Mouse (Mus musculus): Measurements from ENCODE around the gene Plcg2. TPM values are rescaled to one million over a fixed set of nuclear protein-coding genes. Genes with fewer than 3 reads are reported as not detected.

The Plcg2 gene
- polyA plus RNA-seq, 1 experiment from 2014 or later: 3.8 TPM

- Histone ChIP-seq H3K27me3 (replicated peaks; ENCODE audit: control insufficient read depth, insufficient read depth, low read length) (no peaks in the 10 kb centered on the region), H3K27ac (replicated peaks; ENCODE audit: low read depth, low read length) (no peak overlapping the region), H3K9me3 (ENCODE audit: control insufficient read depth, low read length) (no peaks in the 10 kb centered on the region), H3K4me2 (ENCODE audit: low read depth, low read length) (no peak overlapping the region), H3K4me1 (ENCODE audit: control insufficient read depth, insufficient read depth, low read length) (no peaks in the 10 kb centered on the region), H3K9ac (ENCODE audit: low read depth, low read length) (no peak overlapping the region; the same call in 1 of the 2 replicates), H3K4me3 (ENCODE audit: low read depth, low read length) (no peak overlapping the region), H3K36me3 (ENCODE audit: control insufficient read depth, insufficient read depth, low read length) (no peaks in the 10 kb centered on the region)
- WGBS: 86% methylated on average over 14 of the region's 14 CpGs
- DNase-seq (ENCODE audit: low spot score) (no peak), ATAC-seq (ENCODE audit: low read depth) (no peak)
These were observed 106.6 kb downstream of the Plcg2 start for GRCm38 (mm10) chr8:117604671-117605070.

DNA sequence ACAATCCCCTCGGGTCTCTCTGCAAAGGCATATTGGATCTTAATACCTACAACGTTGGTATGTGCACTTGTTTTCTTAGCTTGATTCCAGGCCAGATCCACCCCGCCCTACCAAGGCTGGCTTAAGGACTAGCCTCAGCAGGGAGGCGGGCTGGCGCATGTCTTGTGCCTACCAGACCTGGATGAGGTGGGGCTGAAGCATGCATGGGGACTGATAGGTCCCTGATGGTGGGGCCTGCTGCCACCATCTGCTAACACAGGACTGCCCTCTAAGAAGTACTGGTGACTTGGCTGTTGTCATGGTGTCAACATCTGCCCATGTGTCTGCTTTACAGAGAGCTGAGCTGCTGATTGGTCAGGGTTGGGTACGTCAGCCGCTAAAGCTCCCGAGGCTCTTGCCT, 107.1 kb downstream of the Plcg2 start:
- no peaks in the 10 kb centered on the region for H3K4me1 ChIP-seq (ENCODE audit: control insufficient read depth, insufficient read depth, low read length)
- 87% methylated on average over 8 of the region's 8 CpGs for WGBS
- no peak overlapping the region for H3K27ac ChIP-seq (replicated peaks; ENCODE audit: low read depth, low read length)
- no peak overlapping the region for H3K4me2 ChIP-seq (ENCODE audit: low read depth, low read length)
- H3K4me3 ChIP-seq (ENCODE audit: low read depth, low read length): no peak overlapping the region
- H3K9ac ChIP-seq (ENCODE audit: low read depth, low read length): no peak overlapping the region
- H3K27me3 ChIP-seq (replicated peaks; ENCODE audit: control insufficient read depth, insufficient read depth, low read length): no peaks in the 10 kb centered on the region
- H3K9me3 ChIP-seq (ENCODE audit: control insufficient read depth, low read length): no peaks in the 10 kb centered on the region
- no peaks in the 10 kb centered on the region for H3K36me3 ChIP-seq (ENCODE audit: control insufficient read depth, insufficient read depth, low read length)
- ATAC-seq (ENCODE audit: low read depth): no peak
- DNase-seq (ENCODE audit: low spot score): no peak

DNA sequence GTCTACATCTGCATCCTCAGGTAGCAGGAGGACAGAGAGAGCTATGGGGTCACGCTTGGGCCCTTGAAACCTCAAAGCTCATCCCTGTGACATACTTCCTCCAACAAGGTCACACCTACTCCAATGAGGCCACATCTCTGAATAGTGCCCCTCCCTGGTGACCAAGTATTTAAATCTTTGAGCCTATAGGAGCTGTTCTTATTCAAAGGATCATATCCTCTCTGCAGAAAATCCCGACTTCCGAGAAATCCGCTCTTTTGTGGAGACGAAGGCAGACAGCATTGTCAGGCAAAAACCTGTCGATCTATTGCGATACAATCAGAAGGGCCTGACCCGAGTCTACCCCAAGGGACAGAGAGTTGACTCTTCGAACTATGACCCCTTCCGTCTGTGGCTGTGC, 112.4 kb downstream of the Plcg2 start:
- no peaks in the 10 kb centered on the region for H3K27me3 ChIP-seq (replicated peaks; ENCODE audit: control insufficient read depth, insufficient read depth, low read length)
- H3K4me2 ChIP-seq (ENCODE audit: low read depth, low read length): no peak overlapping the region
- no peaks in the 10 kb centered on the region for H3K36me3 ChIP-seq (ENCODE audit: control insufficient read depth, insufficient read depth, low read length)
- no peaks in the 10 kb centered on the region for H3K9me3 ChIP-seq (ENCODE audit: control insufficient read depth, low read length)
- 90% methylated on average over 10 of the region's 10 CpGs for WGBS
- no peak for ATAC-seq (ENCODE audit: low read depth)
- H3K4me3 ChIP-seq (ENCODE audit: low read depth, low read length): no peak overlapping the region
- H3K4me1 ChIP-seq (ENCODE audit: control insufficient read depth, insufficient read depth, low read length): no peaks in the 10 kb centered on the region
- no peak for DNase-seq (ENCODE audit: low spot score)
- H3K27ac ChIP-seq (replicated peaks; ENCODE audit: low read depth, low read length): no peak overlapping the region
- H3K9ac ChIP-seq (ENCODE audit: low read depth, low read length): no peak overlapping the region

GRCm38 (mm10) chr8:117612861-117613260, 114.8 kb downstream of the Plcg2 start:
- no peaks in the 10 kb centered on the region for H3K4me1 ChIP-seq (ENCODE audit: control insufficient read depth, insufficient read depth, low read length)
- 82% methylated on average over 12 of the region's 12 CpGs for WGBS

DNA sequence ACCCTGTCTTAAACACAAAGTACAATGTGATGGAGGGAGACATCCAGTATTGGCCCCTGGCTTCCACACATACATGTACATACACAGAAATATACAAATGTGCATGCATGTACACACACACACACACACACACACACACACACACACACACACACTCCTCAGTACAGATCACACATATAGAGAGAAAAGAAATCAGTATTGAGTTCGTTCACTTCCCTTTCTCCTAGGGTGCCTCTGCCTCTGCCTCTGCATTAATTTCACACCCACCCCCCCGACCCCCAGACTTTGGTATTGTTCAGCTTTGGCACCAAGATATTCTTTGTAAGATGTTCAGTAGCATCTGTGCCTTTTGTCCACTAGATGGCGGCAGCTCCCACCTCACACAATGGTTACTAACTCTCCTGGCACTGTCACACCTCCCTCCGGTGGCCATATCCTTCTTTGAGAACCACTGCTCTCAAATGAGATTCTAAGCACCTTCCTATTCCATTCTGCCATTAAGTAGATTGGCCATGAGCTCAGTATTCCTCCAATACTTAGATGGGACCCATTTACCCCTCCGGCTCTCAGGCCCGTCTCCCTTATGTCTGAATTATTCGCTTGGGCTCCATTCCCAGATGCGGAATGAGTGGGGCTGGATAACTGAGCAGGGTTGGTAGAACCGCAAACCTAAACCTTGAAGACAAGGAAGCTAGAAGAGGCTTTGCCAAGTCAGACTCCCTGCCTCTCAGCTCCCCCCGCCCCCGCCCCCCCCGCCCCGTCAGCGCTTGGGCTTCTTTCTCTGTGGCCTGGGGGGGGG, 128.1 kb downstream of the Plcg2 start:
- 68% methylated on average over 14 of the region's 14 CpGs for WGBS
- ATAC-seq (ENCODE audit: low read depth) (no peak), DNase-seq (ENCODE audit: low spot score) (peak; percentile 74)

More at GRCm38 (mm10) chr8:117612861-117613260, 114.8 kb downstream of the Plcg2 start:
- DNase-seq (ENCODE audit: low spot score): no peak
- no peaks in the 10 kb centered on the region for H3K36me3 ChIP-seq (ENCODE audit: control insufficient read depth, insufficient read depth, low read length)
- H3K27me3 ChIP-seq (replicated peaks; ENCODE audit: control insufficient read depth, insufficient read depth, low read length): no peaks in the 10 kb centered on the region
- H3K9ac ChIP-seq (ENCODE audit: low read depth, low read length): no peak overlapping the region
- no peak overlapping the region for H3K27ac ChIP-seq (replicated peaks; ENCODE audit: low read depth, low read length)
- H3K9me3 ChIP-seq (ENCODE audit: control insufficient read depth, low read length): no peaks in the 10 kb centered on the region
- H3K4me3 ChIP-seq (ENCODE audit: low read depth, low read length): no peak overlapping the region
- ATAC-seq (ENCODE audit: low read depth): no peak
- no peak overlapping the region for H3K4me2 ChIP-seq (ENCODE audit: low read depth, low read length)

GRCm38 (mm10) chr8:117627096-117627495, 129.0 kb downstream of the Plcg2 start:
- Histone ChIP-seq H3K27me3 (replicated peaks; ENCODE audit: control insufficient read depth, insufficient read depth, low read length) (no peaks in the 10 kb centered on the region), H3K4me1 (ENCODE audit: control insufficient read depth, insufficient read depth, low read length) (no peaks in the 10 kb centered on the region), H3K4me2 (ENCODE audit: low read depth, low read length) (no peak overlapping the region), H3K27ac (replicated peaks; ENCODE audit: low read depth, low read length) (no peak overlapping the region), H3K9ac (ENCODE audit: low read depth, low read length) (no peak overlapping the region), H3K9me3 (ENCODE audit: control insufficient read depth, low read length) (peaks cover 4% of the 10 kb centered on the region; the same call in 1 of the 2 replicates), H3K4me3 (ENCODE audit: low read depth, low read length) (no peak overlapping the region), H3K36me3 (ENCODE audit: control insufficient read depth, insufficient read depth, low read length) (no peaks in the 10 kb centered on the region)
- DNase-seq (ENCODE audit: low spot score) (no peak), ATAC-seq (ENCODE audit: low read depth) (no peak)
- WGBS: 70% methylated on average over 9 of the region's 9 CpGs

More for the DNA sequence above, 128.1 kb downstream of the Plcg2 start:
- no peaks in the 10 kb centered on the region for H3K27me3 ChIP-seq (replicated peaks; ENCODE audit: control insufficient read depth, insufficient read depth, low read length)
- no peaks in the 10 kb centered on the region for H3K4me1 ChIP-seq (ENCODE audit: control insufficient read depth, insufficient read depth, low read length)
- no peak overlapping the region for H3K4me2 ChIP-seq (ENCODE audit: low read depth, low read length)
- H3K9ac ChIP-seq (ENCODE audit: low read depth, low read length): no peak overlapping the region
- peaks cover 4% of the 10 kb centered on the region; the same call in 1 of the 2 replicates for H3K9me3 ChIP-seq (ENCODE audit: control insufficient read depth, low read length)
- no peak overlapping the region for H3K4me3 ChIP-seq (ENCODE audit: low read depth, low read length)
- H3K36me3 ChIP-seq (ENCODE audit: control insufficient read depth, insufficient read depth, low read length): no peaks in the 10 kb centered on the region
- H3K27ac ChIP-seq (replicated peaks; ENCODE audit: low read depth, low read length): no peak overlapping the region

DNA sequence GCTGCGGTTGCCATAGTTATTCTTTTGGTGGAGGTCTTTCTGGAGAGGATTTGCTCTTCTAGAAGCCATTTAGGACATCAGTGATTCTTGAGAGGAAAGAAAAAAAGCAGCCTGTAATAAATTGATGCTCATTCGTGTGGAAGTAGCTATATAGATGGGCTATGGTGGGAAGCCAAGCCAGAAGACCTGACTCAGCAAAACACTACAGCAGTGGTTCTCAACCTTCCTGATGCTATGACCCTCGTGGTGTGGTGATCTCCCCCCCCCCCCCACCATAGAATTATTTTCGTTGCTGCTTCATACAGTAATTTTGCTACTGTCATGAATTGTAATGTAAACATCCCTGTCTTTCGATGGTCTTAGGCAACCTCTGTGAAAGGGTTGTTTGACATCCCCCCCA, 134.4 kb downstream of the Plcg2 start:
- 82% methylated on average over 5 of the region's 5 CpGs for WGBS
- Histone ChIP-seq H3K27me3 (replicated peaks; ENCODE audit: control insufficient read depth, insufficient read depth, low read length) (no peaks in the 10 kb centered on the region), H3K36me3 (ENCODE audit: control insufficient read depth, insufficient read depth, low read length) (no peaks in the 10 kb centered on the region), H3K27ac (replicated peaks; ENCODE audit: low read depth, low read length) (no peak overlapping the region), H3K4me3 (ENCODE audit: low read depth, low read length) (no peak overlapping the region), H3K9me3 (ENCODE audit: control insufficient read depth, low read length) (no peaks in the 10 kb centered on the region), H3K4me2 (ENCODE audit: low read depth, low read length) (no peak overlapping the region), H3K9ac (ENCODE audit: low read depth, low read length) (no peak overlapping the region), H3K4me1 (ENCODE audit: control insufficient read depth, insufficient read depth, low read length) (no peaks in the 10 kb centered on the region)
- ATAC-seq (ENCODE audit: low read depth) (no peak), DNase-seq (ENCODE audit: low spot score) (no peak)

GRCm38 (mm10) chr8:117634406-117634805, 136.3 kb downstream of the Plcg2 start:
- ATAC-seq (ENCODE audit: low read depth) (no peak), DNase-seq (ENCODE audit: low spot score) (no peak)
- H3K36me3 ChIP-seq (ENCODE audit: control insufficient read depth, insufficient read depth, low read length): no peaks in the 10 kb centered on the region
- no peaks in the 10 kb centered on the region for H3K9me3 ChIP-seq (ENCODE audit: control insufficient read depth, low read length)
- 81% methylated on average over 7 of the region's 7 CpGs for WGBS
- H3K4me3 ChIP-seq (ENCODE audit: low read depth, low read length): no peak overlapping the region
- no peaks in the 10 kb centered on the region for H3K27me3 ChIP-seq (replicated peaks; ENCODE audit: control insufficient read depth, insufficient read depth, low read length)
- no peaks in the 10 kb centered on the region for H3K4me1 ChIP-seq (ENCODE audit: control insufficient read depth, insufficient read depth, low read length)
- H3K4me2 ChIP-seq (ENCODE audit: low read depth, low read length): no peak overlapping the region
- no peak overlapping the region for H3K9ac ChIP-seq (ENCODE audit: low read depth, low read length)
- no peak overlapping the region for H3K27ac ChIP-seq (replicated peaks; ENCODE audit: low read depth, low read length)

DNA sequence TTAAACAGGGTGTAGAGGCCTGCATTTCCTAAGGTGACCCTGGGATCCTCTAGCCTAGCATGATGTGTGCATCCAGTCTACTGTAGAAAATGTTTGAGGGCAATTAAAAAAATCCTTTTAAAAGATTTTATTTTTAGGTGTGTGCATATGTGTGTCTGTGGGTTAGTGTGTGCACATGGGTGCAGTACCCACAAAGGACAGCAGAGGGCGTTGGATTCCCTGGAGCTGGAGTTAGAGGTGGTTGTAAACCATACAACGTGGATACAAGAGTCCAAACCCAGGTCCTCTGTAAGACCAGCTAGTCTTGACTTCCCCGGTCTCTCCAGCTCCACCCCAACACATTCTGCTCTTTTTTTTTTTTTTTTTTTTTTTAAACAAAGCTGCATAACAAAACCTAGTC, 139.4 kb downstream of the Plcg2 start:
- Histone ChIP-seq H3K9me3 (ENCODE audit: control insufficient read depth, low read length) (no peaks in the 10 kb centered on the region), H3K4me1 (ENCODE audit: control insufficient read depth, insufficient read depth, low read length) (no peaks in the 10 kb centered on the region), H3K27ac (replicated peaks; ENCODE audit: low read depth, low read length) (no peak overlapping the region), H3K4me3 (ENCODE audit: low read depth, low read length) (no peak overlapping the region), H3K36me3 (ENCODE audit: control insufficient read depth, insufficient read depth, low read length) (no peaks in the 10 kb centered on the region), H3K4me2 (ENCODE audit: low read depth, low read length) (no peak overlapping the region), H3K27me3 (replicated peaks; ENCODE audit: control insufficient read depth, insufficient read depth, low read length) (no peaks in the 10 kb centered on the region), H3K9ac (ENCODE audit: low read depth, low read length) (no peak overlapping the region)
- 66% methylated on average over 3 of the region's 3 CpGs for WGBS
- ATAC-seq (ENCODE audit: low read depth) (no peak), DNase-seq (ENCODE audit: low spot score) (no peak)

Data from embryonic facial prominence, embryonic 14.5 days (tissue).